Mouse (Mus musculus) adrenal gland, postnatal 14 days (tissue): ENCODE data around the gene Tead1. TPM values are rescaled to one million over a fixed set of nuclear protein-coding genes. Genes with fewer than 3 reads are reported as not detected.
"Not testable (repeated sequence)": the region's sequence is repeated elsewhere in the genome, so short reads cannot be mapped to it uniquely, and the experiment has no call there.

Experiments
- DNase-seq: peaks from one replicate; pipeline ENCODE4 v3.0.0; 2021; ENCODE audit warnings: mixed read lengths
- microRNA-seq, 2 experiments: library from miRNA; unstranded; fragments of <30 nt; microRNA quantifications; one replicate each; pipeline ENCODE4 v1.2.0; 2021
- total RNA-seq: library from RNA; stranded (reverse); gene quantifications from 2 replicates; pipeline ENCODE4 v1.2.3, GENCODE M21; 2021

The Tead1 gene
- total RNA-seq, 1 experiment from 2014 or later: 73.3 TPM

GRCm38 (mm10) chr7:112930669-112931068, 251.6 kb downstream of the Tead1 start:
- peak; percentile 76 for DNase-seq

DNA sequence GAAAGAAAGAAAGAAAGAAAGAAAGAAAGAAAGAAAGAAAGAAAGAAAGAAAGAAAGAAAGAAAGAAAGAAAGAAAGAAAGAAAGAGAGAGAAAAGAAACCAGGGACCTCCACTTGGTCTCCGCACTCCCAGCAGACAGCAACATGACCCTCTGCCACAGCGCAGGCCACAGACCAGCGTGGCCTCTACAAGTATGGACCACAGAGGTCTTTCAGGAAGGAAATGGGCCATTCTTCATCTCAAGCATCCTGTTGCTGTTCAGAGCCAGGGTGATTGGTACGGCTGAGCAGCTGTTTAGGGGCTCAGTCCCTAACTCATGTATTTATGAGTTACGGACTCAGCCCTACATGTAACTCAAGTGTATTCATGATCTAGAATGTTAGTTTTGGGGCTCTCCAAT, 256.8 kb downstream of the Tead1 start:
- DNase-seq: not testable (repeated sequence)

- no peak for DNase-seq
Observed at GRCm38 (mm10) chr7:112937089-112937488, 258.0 kb downstream of the Tead1 start.

- DNase-seq: no peak
Observed at GRCm38 (mm10) chr7:112938959-112939358, 259.8 kb downstream of the Tead1 start.

- no peak for DNase-seq
Observed at GRCm38 (mm10) chr7:112942567-112942966, 263.4 kb downstream of the Tead1 start.

DNA sequence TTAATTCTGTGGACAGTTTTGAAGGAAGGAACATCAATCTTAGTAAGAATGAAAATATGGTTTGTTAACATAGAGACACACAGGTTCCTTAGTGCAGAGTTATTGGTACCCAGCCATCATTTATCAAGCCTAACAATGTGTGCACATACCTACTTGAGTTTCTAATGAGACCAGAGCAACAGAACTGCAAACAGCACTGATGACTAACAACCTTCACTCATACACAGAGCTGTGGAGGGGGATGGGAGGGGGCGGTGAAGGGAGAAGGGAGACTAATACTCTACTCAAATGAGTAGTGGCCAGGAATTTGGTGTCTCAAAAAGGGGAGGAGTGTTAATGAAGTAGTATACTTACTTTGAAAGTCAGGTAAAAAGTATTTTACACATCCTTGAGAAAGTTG, 263.9 kb downstream of the Tead1 start:
- DNase-seq: no peak

DNA sequence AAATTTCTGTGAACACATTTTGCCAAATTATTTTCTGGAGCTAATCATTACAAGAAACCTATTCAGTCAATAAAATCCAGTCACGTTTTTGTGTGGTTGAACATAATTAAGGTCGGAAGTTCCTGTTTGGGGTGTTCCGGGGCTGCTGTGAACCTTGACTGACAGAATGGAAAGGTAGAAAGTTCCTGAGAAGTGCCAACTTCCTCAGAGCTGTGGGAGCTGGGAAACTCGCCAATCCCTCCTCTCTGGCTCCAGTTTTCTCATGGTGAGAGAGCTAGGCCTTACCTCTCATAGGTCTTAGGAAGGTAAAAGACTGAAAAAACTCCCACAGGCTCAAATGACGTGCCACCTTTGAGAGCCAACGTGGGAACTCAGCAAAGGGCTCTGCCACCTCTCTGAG, 267.6 kb downstream of the Tead1 start:
- DNase-seq: no peak

DNA sequence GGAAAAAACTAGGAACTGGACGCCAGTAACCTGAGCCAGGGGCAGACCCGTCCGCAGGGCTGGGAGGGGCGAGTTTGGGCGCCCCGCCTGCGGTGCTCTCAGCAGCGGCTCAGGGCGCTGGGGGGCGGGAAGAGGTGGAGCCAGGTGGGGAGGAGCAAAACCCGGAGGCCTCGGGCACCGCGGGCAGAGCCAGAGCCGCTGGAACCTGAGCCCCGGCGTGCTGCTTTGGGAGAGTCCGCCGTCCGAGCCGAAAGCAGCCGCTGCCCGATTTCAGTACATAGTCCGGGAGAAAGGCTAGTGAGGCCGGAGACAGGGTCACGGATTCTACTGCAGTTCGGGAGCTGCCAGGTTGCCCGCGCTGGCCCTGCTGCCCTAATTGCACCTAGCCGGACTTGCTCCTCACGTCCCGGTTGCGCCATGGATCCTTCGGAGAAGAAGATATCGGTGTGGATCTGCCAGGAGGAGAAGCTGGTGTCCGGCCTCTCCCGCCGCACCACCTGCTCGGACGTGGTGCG, 274.7 kb downstream of the Tead1 start, which contains the start of gene Rassf10:
Gene Rassf10, plus strand, starts transcription at position 186 of the 515 bp plus-strand sequence.
- DNase-seq: peak; percentile 96

GRCm38 (mm10) chr7:112954351-112955102, 275.4 kb downstream of the Tead1 start:
- DNase-seq: peak; percentile 52

DNA sequence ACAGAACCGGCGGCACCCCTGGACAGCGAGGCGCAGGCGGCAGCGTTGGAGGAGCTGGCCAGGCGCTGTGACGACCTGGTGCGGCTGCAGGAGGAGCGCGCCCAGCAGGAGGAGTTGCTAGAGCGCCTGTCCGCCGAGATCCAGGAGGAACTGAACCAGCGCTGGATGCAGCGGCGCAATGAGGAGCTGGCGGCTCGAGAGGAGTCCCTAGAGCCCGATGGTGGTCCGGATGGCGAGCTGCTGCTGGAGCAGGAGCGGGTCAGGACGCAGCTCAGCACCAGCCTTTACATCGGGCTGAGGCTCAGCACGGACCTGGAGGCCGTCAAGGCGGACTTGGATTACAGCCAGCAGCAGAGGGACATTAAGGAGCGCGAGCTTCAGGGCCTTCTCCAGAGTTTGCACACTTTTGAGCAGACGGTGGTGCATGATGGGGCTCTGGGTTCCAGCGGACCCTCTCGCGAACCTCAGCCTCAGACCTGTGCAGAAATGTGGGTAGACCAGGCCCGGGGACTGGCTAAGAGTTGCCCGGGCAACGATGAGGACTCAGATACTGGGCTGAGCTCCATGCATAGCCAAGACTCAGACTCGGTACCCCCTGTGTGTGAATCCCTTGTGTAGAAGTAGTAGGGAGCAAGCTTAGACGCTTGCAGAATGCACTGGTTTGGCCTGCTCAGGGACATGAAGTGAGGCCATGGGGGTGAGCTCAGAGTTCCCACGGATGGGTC, 276.1 kb downstream of the Tead1 start:
- DNase-seq: peak; percentile 71

DNA sequence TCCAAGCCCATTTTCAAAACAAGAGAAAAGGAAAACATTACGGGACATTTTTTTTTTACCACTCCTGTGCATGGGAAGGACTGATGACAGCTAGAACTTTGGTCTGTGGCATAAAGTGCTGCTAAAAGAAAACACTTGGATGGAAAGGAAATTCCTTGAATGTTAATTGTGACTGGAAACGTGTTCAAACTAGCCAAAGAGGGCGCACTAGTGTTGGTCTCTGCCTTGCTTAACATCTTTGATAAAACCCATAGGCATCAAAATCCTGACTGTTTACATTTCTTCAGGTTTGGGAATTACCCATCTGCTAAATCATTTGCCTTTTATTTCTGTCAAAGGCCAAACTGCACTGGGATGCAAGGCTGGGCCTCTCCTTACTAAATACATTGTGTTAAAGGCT, 276.8 kb downstream of the Tead1 start:
- no peak for DNase-seq

Small RNA genes lying within 50 kb of the gene (microRNA-seq; reads per million reads assigned to microRNA genes)
- gene Gm44462: 0 reads per million in 2 experiments
